Mouse (Mus musculus) thymus, adult 2 months (tissue): ENCODE data around the gene Angptl4.

Experiments used
- CTCF ChIP-seq: fragments of 200-500 bp; IDR thresholded peaks from 2 replicates; pipeline ENCODE4 v1.5.1; 2012; ENCODE audit warnings: mild to moderate bottlenecking, control low read depth, low read length, moderate library complexity, borderline replicate concordance; ENCODE audit not compliant: control insufficient read depth, poor library complexity, insufficient read depth; ENCODE audit errors: extremely low read depth
- POLR2A ChIP-seq: fragments of 200-500 bp; IDR thresholded peaks from 2 replicates; pipeline ENCODE4 v1.6.1; 2012; ENCODE audit warnings: mild to moderate bottlenecking, low read length, control low read depth, moderate library complexity; ENCODE audit not compliant: control insufficient read depth, poor library complexity, insufficient read depth; ENCODE audit errors: extremely low read depth

DNA sequence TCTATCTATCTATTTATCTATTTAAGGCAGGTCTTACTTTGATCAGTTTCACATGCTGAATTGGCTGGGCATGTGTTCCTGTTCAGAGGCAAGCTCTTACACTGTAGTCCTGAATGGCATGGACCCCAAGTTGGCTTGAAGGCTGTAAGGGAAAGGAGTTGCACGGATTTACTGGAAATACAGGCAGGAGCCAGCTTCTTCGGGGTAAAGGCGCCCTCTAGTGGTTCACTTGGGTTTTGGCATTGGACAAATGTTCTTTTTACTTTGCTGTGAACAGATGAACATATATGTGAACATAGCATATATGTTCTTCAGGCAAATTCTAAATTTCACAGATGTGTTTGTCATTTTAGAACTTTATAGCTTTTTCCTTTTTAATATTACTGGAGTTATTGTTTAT lies 45.2 kb upstream of the Angptl4 start:
- no peak for TF ChIP-seq POLR2A
- no peak for TF ChIP-seq CTCF
